Mouse (Mus musculus) gastrocnemius, adult 8-10 months (tissue): ENCODE results near the gene Rnf220. TPM values are rescaled to one million over a fixed set of nuclear protein-coding genes. Genes with fewer than 3 reads are reported as not detected.

Experiments used
- DNase-seq, 2 experiments: peaks; one replicate each; pipeline ENCODE4 v3.0.0; 2022; ENCODE audit warnings: low spot score in 2 of 2
- total RNA-seq, 4 experiments: library from RNA; stranded (reverse); gene quantifications; 2 replicates each; pipeline ENCODE4 v1.2.4; 2022

Gene Rnf220
- total RNA-seq, 4 experiments from 2014 or later, result 51.7 to 56.6 (median 52.0) TPM

DNA sequence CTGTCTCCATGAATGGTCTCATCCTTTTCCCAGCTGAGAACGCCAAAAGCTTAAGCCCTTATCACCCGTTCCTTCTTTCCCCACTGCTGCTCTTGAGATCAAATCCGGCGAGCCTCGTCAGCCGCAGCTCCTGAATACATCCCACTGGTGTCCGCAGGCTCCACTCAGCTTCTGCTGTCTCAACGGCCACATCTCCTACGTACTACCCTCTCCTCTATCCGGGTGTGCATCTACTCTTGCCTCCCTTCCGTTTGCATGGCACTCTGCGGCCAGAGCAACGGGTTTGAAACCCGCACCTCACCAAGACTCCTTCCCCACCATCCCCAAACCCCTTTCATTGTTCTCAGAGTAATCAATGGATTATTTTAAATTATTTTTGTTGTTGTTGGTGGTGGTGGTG lies 58.8 kb downstream of the Rnf220 start:
- DNase-seq, result no peak

DNA sequence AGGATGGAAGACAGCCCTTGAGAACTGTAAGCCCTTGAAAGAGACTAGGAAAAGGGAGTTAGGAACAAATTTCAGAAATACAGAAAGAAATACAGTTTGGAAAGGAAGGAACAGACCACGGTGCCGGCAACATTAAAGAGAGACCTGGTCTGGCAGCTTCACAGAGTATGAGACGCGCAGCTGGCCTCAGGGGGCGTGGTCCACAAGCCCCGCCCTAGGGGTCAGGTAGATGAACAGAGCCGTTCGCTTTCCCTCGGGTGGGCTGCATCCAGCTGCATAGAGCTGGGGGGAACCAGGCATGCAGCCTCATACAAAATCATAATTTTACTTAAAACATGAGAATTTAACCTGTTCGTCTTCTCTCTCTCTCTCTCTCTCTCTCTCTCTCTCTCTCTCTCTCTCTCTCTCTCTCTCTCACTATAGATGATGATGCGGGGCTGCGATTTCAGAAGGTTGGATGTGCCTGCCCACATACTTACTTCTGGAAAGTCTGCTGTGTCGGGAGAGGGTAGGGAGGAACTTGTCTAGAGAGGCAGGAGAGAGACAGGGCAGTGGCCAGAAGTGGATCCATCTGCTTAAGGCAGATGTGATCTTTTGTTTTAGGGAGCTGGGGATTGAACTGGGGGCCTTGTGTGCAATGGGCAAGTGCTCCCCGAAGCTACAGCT lies 59.7 kb downstream of the Rnf220 start:
- no peak for DNase-seq

DNA sequence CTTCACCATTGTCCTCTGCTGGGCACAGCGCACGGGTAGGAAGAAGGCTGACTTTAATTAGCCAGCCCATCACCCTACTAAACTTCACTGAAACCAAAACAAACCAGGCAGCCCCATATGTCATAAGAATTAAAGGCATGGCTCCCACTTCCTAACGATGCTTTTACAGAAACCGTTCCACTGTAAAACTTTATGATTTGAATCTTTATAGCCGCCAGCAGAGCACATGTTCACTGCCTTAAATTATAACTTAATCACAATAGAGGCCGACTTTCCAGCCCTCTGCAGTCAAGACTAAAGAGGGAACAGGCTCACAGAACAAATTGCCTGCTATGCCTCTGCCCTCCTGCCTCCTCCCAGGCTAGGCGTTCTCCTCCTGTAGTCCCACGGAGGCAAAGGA lies 62.5 kb downstream of the Rnf220 start:
- no peak for DNase-seq

DNA sequence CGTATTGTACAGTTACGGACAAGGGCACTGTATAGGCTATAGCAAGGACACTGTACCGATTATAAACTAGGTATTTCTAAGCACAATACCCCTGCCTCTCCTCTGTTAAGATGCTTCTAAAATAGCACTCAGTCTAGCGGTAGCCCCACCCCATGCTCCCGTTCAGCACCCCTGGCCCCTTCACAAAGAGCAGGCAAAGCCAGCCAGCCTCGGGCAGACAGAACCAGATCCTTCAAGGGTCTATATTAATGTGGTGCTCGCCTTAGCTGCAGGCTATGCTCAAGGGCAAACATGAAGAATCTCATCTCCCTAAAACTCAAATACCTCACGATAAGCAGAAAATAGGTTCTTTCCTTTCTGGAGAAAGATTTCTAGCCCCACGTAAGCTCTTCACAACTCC lies 67.2 kb downstream of the Rnf220 start:
- DNase-seq, result no peak

DNA sequence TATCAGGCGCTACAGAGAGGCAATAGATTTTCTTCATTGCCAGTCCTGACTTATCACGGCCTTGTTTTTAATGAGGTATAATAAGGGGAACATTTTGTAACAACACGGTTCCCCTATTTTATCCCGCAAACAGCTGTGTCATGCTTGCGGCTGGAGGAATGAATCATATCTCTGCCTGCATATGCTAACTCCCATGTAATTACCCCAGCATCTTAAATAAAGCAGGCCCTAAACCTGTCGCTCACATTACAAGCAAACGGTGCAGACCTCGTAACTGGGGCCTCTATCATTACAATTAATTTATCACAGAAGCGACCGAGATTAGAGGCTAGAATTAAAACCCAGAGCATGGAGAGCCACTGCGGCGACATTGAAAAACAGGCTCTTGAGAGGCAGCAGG lies 69.3 kb downstream of the Rnf220 start:
- no peak for DNase-seq

DNA sequence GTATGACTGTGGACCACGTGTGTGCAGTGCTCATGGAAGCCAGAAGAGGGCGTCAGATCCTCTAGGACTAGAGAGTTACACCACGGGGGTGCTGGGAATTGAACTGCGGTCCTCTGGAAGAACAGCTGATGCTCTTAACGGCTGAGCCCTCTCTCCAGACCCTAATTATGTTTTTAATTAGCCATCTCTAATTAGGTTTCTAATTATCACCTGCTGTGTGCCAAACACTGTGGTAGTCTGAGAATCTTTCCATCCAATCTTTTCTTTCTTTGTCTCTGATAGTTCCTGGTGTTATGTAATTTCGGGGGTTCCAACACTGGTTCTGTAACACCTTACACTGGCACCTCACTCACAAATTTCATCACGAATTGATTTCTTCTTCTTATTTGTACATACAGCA lies 75.8 kb downstream of the Rnf220 start:
- DNase-seq, result no peak

DNA sequence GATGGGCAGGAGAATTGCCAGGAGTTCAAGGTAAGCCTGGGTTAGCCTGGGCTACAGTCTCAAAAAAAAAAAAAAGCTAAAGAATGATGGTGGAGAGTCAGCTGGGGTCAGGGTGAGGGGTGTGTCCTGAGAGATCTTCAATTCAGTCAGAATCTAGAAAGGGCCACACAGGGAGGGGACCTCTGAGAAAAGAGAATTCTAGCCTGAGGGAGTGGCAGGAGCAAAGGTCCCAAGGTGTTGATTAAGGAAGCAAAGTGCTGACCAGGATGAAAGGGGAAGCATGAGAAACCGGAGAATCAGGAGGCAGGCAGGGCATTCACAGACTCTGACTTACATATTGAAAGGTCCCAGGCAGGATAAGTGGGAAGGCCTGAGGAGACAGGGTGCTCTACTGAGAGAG lies 80.0 kb downstream of the Rnf220 start:
- no peak for DNase-seq

DNA sequence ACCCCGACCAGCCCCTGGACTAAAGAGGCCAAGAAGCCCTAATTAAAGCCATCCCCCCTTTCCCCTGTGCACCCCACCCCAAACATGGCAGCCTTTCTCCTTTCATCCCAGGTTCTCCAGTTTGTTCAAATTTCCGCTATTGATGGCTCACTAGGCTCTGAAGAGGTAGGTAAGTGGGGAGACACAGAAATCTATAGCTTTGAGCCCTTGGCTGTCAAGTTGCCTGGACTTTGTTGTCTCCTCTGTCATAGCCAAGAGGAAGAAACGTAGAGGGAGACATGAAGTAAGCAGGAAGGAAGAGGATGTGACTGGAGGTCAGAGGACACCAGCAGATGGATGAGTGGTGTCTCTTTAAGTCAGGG lies 86.8 kb downstream of the Rnf220 start:
- DNase-seq, result no peak

DNA sequence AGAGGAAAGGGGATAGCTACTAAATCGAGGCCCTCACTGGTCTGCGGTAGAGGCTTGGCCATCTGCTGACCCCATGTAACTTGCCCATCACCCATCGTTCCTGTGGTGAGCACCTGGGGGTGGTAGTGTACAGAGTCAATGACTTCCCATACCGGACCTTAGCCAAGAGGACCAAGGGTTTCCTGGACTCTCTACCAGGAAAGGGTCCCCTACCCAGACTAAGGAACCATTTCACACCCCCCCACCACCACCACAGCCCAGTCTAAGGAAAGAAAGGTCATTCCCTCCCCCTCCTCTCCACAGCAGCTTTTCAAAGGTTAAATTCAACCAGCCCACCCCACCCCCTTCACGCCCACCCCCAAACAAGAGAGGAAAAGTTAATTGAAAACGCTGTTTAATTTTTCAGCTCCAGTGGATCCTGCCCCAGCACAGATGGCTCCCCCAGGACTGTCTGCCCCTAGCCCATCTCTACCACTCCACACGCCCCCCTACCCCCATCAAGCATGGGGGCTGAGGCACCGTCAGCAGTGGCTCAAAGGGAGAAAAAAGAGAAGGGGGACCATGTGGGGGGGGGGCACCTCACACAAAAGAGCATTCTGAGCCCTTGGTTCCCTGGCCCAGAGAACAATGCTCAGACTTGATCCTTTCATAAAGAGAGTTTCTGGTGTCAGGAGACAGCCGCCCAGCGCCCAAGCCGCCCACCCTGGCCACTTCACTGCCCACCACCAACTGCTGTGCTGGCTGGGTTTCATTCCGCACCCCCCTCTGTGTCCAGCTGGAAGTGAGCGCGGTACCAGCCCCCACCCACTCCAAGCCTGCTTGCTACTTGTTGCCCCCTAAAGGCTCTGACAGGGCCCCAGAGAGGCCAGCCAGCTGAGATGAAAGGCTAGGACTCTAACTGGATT lies 87.5 kb downstream of the Rnf220 start:
- DNase-seq, result no peak

DNA sequence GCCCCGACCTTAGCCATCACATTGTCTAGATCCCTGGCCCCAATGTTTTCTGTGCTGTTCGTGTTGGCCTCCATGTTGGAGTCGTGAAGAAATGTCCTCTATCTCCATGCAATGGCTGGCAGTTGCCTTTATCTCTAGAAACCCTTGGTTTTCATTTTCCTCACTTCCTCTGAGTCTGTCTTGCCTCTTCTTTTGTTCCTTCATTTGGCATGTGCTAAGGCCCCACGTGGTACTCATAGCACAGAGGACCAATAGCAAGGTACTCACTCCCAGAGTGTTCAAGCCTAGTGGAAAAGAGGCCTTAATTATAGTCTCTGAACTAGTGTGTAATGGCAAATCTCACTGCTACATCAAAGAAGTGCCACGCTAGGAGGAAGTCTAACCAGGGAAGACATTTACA lies 88.9 kb downstream of the Rnf220 start:
- DNase-seq, result no peak

DNA sequence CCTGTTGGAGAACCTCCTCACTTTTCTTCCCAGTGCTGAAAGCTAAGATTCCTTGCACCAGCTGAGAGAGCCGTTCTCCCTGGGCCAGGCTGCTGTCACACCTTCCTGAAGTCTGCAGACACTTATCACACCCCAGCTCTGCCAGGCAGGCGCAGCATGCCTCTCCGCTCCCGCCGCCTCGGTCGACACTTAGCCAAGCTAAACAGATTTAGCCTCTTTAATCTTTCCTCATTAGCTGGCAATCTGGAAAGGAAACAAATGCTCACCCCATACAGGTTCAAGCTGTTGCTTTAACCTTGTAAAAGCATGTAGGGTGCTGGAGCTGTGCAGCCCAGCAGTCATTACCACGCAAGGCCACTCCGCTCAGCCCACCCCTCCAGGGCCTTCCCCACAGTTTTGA lies 90.9 kb downstream of the Rnf220 start:
- no peak for DNase-seq

DNA sequence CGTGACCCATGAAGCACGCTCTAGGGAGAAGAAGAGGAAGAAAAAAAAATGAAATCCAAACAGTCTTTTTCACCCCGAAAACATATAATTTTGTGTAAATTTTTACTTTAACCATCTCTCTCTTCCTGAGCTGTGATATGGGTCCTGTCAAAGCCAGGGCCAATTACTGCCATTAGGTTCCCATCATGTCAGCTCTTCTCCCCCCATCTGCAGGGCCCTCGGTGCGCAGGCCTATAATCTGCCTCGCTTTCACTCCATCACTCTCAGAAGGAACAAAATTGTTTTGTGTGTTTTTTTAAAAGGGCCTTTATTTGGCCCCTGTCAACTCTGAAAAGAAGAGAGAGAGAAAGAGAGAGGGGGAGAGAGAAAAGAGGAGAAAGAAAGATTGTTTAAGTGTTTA lies 91.6 kb downstream of the Rnf220 start:
- no peak for DNase-seq

DNA sequence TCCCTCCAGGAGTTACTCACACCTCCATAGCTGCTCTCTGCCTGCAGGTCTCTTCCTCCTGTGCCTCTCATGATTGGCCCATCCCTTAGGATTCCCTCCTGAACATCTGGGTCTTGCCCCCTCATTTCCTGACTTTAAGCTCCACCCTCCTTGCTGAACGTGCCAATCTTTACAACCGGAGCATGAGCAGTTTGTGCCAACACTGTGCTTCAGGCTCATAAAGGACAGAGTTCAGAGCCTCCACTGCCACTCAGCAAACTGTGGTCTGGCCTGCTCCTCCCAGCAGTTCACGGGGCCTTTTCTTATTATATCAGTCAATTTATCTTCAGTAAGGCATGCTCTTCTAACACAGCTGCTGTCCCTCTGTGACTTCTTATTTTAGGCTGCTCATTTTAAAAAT lies 93.4 kb downstream of the Rnf220 start:
- DNase-seq, result no peak

DNA sequence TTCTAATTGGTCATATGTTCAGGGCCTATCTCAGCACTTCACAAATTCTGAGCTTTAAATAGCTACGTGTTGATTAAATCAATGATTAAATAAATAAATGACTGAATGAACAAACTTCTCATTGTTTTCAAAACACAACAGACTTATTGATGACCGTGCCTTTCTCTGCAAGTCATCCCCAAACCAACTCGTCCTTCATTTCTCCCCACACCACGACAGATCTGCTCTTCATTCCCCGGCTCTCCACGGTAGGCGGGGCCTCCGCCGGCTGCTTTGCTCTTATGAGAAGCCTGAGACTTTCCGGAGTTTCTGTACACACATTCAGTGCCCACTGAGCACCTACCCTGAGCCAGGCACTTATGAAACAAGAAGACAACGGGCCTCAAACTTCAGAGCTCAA lies 99.7 kb downstream of the Rnf220 start:
- DNase-seq, result no peak

DNA sequence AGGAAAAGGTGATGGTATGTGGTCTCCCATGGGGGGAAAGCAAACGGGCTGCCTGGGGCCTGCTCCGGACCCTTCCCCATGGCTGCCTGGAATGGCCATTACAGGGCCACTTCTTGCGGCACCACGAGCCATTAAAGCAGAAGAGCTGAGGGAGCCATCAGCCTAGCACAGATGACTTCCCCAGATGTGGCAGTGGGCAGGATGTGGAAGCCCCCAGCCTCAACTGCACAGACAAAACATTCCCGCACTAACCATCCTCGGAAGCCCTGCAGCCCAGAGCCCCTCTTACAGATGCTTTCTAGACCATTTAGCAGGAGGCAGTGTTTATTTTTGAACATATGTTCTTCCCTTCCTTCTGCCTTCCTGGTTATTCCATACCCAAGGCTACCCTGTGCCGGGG lies 103.8 kb downstream of the Rnf220 start:
- DNase-seq, result no peak

DNA sequence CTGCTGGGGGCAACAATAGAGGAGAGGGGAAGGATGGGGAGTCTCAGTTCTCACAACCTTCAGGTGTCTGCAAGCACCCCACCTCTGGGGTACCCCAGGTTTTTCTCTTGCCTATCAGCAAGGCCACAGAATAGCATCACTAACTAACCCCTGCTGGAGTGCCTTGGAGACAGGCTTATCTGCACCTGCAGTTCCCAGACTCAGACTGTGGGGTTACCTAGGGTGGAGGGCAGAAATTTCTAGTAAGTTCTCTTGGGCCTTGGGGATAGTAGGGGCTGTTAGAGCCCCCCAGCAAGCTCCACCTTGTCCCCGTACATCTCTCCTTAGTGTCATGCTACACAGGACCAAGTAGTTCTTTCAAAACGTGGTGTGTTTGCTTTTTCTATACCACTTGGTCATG lies 104.5 kb downstream of the Rnf220 start:
- no peak for DNase-seq

DNA sequence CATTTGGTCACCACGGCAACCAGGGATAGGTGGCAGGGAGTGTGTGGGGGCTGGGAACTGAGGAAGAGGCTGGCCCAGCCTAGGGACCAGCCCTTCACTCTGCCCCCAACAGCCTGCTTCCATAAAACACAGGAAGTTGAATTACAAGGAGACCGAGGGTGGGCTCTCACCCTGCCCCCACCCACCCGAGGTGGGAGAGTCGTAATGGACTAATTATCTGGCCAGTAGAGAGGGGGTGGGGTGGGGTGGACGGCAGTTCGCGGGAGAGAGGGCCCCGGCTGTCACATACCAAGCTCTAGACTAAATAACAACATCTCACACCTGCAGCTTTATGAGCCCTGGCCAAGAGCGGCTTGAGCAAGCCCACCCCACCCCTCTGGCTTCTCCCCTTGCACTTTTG lies 104.9 kb downstream of the Rnf220 start:
- DNase-seq, result no peak

DNA sequence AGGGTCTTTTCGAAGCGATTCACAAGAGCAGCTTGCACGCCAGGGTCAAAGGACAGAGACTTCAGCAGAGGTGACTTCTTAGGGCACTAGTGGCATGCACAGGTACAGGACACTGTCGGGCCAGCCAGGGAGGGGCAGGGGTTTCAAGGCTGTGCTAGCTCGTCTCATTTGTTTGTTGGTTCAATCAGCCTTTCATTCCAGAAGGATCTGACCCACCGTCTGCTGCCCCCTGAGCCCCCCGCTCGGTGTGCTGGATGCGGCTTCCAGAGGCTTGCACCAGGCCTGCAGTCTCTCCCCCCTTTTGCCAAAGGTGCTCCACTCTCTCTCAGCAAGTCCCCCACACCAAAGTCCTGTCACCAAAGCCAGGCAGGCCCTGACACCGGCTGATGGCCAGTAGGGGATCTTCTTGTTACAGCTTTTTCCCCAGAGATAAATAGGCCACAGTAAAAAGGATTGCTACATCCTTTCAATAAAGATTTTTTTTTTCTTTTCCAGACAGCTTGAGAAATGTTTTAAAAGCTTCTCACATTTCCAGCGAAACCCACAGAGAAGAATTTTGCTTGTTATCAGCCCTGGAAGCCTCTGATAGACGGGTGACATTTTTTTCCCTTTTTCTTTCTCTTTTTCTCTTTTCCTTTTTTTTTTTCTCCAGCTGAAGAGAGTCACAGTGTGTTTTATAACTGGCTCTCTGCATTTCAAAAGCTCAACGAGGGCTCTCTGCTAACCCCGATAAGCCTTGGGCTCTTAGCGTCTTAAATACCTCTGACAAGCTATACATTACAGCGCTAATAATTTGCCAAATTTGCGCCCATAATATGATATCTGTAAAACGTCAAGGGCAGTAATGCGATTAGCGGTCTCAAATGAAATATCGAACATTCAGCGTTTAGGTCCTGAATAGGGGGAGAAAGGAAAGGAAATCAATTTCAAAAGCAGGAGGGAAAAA lies 105.7 kb downstream of the Rnf220 start:
- no peak for DNase-seq

DNA sequence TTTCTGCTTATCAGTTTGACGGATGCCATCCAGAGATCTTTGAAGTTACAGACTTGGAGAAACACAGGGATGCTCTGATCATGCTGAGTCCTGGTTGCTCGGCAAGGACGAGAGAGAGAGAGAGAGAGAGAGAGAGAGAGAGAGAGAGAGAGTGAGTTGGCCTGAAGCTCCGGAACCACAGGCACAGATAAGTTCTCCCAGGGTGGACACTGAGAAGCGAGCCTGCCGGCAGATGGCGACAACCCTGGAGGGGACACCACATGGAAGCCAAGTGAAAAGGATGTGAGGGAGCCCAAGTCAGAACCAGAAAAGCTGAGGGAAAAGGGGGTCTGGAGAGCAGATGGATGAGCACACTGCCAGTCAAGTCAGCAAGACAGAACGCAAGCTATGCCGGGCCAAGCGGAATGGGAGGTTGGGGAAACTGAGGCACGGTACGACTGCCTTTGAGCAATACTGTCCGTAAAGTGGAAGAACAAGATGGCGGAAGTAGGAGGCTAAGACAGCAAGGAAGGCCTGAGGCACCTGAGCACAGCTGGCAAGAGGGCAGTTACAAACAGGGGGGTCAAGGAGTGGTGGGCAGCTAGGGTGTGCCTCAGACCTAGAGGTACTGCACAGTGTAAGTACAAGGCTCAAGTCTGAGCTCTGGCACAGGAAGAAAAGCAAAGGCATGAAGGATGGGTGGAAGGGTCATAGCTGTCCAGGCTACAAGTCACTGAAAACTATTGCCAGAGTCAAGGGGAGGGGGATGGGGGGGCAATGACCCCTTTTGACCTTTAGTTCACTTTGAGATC lies 107.4 kb downstream of the Rnf220 start:
- DNase-seq, result no peak

DNA sequence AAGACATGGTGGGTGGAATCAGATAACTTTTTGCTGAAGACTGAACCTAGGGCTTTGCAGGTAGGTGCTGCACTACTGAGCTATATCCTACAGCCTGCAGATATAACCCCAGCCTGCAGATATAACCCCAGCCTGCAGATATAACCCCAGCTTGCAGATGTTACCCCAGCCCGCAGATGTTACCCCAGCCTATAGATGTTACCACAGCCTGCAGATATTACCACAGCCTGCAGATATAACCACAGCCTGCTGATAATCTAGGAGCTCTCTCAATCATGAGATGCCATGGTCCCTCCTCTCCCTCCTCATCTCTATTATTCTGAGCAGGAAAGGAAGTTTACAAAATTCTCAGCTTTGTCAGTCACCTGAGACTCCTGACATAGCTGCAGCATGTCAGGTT lies 111.6 kb downstream of the Rnf220 start:
- no peak for DNase-seq

DNA sequence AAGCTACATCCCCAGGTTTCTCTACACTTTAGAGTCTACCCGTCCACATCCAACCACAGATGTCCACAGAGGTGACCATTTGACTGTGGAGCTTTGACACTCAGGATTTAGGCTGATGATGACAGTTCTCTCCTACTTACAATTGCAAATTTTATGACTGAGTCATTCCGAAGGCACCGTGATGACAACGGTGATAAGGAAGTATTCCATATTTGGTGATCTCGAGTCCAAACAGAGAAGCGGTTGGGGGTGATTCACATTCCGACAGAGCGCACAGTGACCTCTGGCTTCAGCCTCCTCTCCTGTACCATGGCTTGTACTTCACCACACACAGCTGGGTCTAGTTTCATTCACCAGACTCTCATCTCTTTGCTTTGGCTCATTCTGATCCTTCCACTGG lies 115.0 kb downstream of the Rnf220 start:
- no peak for DNase-seq
